Mouse (Mus musculus) neural tube, embryonic 13.5 days (tissue): ENCODE measurements at regions not wholly inside any gene's neighbourhood (a gene's known extent, or its start where the extent isn't known, plus 50 kb on each side); places are given as distances from the start of the nearest gene placed in this dataset.

Experiments
- ATAC-seq: fragments of 200-750 bp; cut with Nextera tagmentation; 2 replicates; pipeline ENCODE4 v1.8.0; 2017; ENCODE audit warnings: low read depth, mild to moderate bottlenecking, moderate TSS enrichment, moderate library complexity
- H3K27ac ChIP-seq: fragments of 300-500 bp; sonication (generic); replicated peaks from 2 replicates; pipeline ENCODE4 v1.5.1; 2015; ENCODE audit warnings: moderate library complexity, mild to moderate bottlenecking, inconsistent platforms
- H3K27me3 ChIP-seq: fragments of 300-500 bp; sonication (generic); 2 replicates; pipeline ENCODE4 v1.6.1; 2015; ENCODE audit warnings: mild to moderate bottlenecking, inconsistent platforms
- H3K36me3 ChIP-seq: fragments of 300-500 bp; sonication (generic); 2 replicates; pipeline ENCODE4 v1.6.1; 2015; ENCODE audit warnings: mild to moderate bottlenecking, inconsistent platforms
- H3K4me1 ChIP-seq: fragments of 300-500 bp; sonication (generic); replicated peaks from 2 replicates; pipeline ENCODE4 v1.6.1; 2015; ENCODE audit warnings: inconsistent platforms
- H3K4me2 ChIP-seq: fragments of 300-500 bp; sonication (generic); 2 replicates; pipeline ENCODE4 v1.6.1; 2015; ENCODE audit warnings: inconsistent platforms, mild to moderate bottlenecking, moderate library complexity
- H3K4me3 ChIP-seq: fragments of 300-500 bp; sonication (generic); 2 replicates; pipeline ENCODE4 v1.5.1; 2015; ENCODE audit warnings: mild to moderate bottlenecking, inconsistent platforms
- H3K9ac ChIP-seq: fragments of 300-500 bp; sonication (generic); 2 replicates; pipeline ENCODE4 v1.6.1; 2015; ENCODE audit warnings: moderate library complexity, mild to moderate bottlenecking, inconsistent platforms
- H3K9me3 ChIP-seq: fragments of 300-500 bp; sonication (generic); 2 replicates; pipeline ENCODE4 v1.6.1; 2016; ENCODE audit warnings: inconsistent platforms
- WGBS: fragments of 180-500 bp; shearing (Covaris S2); methylation state at CpG from one replicate; pipeline ENCODE4 v1.1.7; 2015; 5-methylcytosine and 5-hydroxymethylcytosine counted together

- no peaks in the 10 kb centered on the region for H3K9me3 ChIP-seq
- H3K27ac ChIP-seq = no peak overlapping the region
- H3K4me2 ChIP-seq = no peak overlapping the region
- no peak overlapping the region for H3K9ac ChIP-seq
- 71% methylated on average over 4 of the region's 4 CpGs for WGBS
- 0 out of 2 replicates have a peak, but pooled peaks have one; percentile 55 for ATAC-seq
- H3K27me3 ChIP-seq = no peaks in the 10 kb centered on the region
- no peak overlapping the region for H3K4me3 ChIP-seq
- H3K36me3 ChIP-seq = no peaks in the 10 kb centered on the region
- H3K4me1 ChIP-seq = peaks cover 16% of the 10 kb centered on the region; the same call in 1 of the 2 replicates
Observed at GRCm38 (mm10) chr3:120730225-120730624, 441.3 kb downstream of the Rwdd3 start.

GRCm38 (mm10) chr3:120729671-120730070 is 441.8 kb downstream of the Rwdd3 start:
- WGBS = 46% methylated on average over 5 of the region's 5 CpGs
- H3K4me3 ChIP-seq = no peak overlapping the region
- H3K27ac ChIP-seq = 0 out of 2 replicates have a peak overlapping the region, but pooled peaks have one; percentile 18
- no peaks in the 10 kb centered on the region for H3K27me3 ChIP-seq
- ATAC-seq = 0 out of 2 replicates have a peak, but pooled peaks have one; percentile 54
- H3K36me3 ChIP-seq = no peaks in the 10 kb centered on the region
- no peak overlapping the region for H3K9ac ChIP-seq
- H3K4me2 ChIP-seq = no peak overlapping the region
- peaks cover 16% of the 10 kb centered on the region; the same call in 1 of the 2 replicates for H3K4me1 ChIP-seq
- no peaks in the 10 kb centered on the region for H3K9me3 ChIP-seq

DNA sequence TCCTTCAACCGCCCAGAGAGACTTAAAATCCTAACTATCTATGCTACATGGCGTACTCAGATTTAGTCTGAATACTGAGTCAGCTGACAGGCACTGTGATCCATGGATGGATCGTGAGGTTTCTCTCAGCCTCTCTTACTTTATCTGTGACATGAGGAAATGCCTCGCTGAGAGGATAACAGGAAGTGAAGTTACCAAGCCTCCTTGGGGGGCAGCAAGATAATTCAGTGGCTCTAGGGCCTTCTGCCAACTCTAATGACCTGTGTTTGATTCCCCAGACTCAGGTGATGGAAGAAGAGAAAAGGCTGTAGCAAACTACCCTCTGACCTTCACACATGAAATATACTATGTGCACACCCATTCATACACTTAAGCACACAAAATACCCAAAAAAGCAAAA is 486.3 kb downstream of the Rwdd3 start:
- H3K4me2 ChIP-seq = no peak overlapping the region
- H3K36me3 ChIP-seq = no peaks in the 10 kb centered on the region
- no peaks in the 10 kb centered on the region for H3K27me3 ChIP-seq
- H3K9me3 ChIP-seq = no peaks in the 10 kb centered on the region
- H3K27ac ChIP-seq = no peak overlapping the region
- WGBS = 86% methylated on average over 4 of the region's 4 CpGs
- H3K9ac ChIP-seq = no peak overlapping the region
- no peak for ATAC-seq
- peaks cover 3% of the 10 kb centered on the region; the same call in 1 of the 2 replicates for H3K4me1 ChIP-seq
- H3K4me3 ChIP-seq = no peak overlapping the region

- H3K4me1 ChIP-seq = no peaks in the 10 kb centered on the region
- 76% methylated on average over 2 of the region's 2 CpGs for WGBS
- H3K9me3 ChIP-seq = 0 out of 2 replicates have a peak, but pooled peaks cover 5% of the 10 kb centered on the region
- H3K36me3 ChIP-seq = no peaks in the 10 kb centered on the region
- H3K4me3 ChIP-seq = no peak overlapping the region
- H3K27me3 ChIP-seq = no peaks in the 10 kb centered on the region
- no peak overlapping the region for H3K9ac ChIP-seq
- no peak overlapping the region for H3K27ac ChIP-seq
- no peak overlapping the region for H3K4me2 ChIP-seq
- no peak for ATAC-seq
Observed at GRCm38 (mm10) chr3:120675906-120676305, 495.6 kb downstream of the Rwdd3 start.

- H3K4me1 ChIP-seq = no peaks in the 10 kb centered on the region
- 89% methylated on average over 3 of the region's 3 CpGs for WGBS
- H3K27me3 ChIP-seq = no peaks in the 10 kb centered on the region
- H3K4me3 ChIP-seq = no peak overlapping the region
- no peak overlapping the region for H3K27ac ChIP-seq
- H3K9me3 ChIP-seq = 0 out of 2 replicates have a peak, but pooled peaks cover 5% of the 10 kb centered on the region
- H3K4me2 ChIP-seq = no peak overlapping the region
- no peak for ATAC-seq
- H3K9ac ChIP-seq = no peak overlapping the region
- H3K36me3 ChIP-seq = no peaks in the 10 kb centered on the region
Observed at GRCm38 (mm10) chr3:120668654-120669053, 502.8 kb downstream of the Rwdd3 start.

DNA sequence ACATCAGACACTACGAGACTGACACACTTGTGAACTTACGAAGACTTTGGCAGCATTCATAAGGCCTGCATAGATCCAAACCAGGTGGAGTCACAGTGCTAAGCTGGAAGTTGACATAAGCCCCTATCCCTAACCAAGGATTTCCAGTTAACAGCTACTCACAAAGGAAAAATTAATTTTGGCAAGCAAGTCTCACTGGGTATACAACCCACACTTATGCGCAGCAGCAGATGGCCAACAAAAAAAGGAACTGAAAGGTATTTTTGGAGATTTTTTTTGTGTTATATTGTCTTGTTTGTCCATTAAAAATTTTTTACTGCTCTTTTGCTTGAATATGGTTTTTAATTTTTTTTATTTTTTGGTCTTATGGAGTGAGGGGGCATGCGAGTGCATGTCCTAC is 509.0 kb downstream of the Rwdd3 start:
- no peaks in the 10 kb centered on the region for H3K27me3 ChIP-seq
- 94% methylated on average over 4 of the region's 4 CpGs for WGBS
- no peak overlapping the region for H3K4me3 ChIP-seq
- H3K36me3 ChIP-seq = no peaks in the 10 kb centered on the region
- H3K27ac ChIP-seq = no peak overlapping the region
- no peak overlapping the region for H3K4me2 ChIP-seq
- no peaks in the 10 kb centered on the region for H3K9me3 ChIP-seq
- no peaks in the 10 kb centered on the region for H3K4me1 ChIP-seq
- no peak for ATAC-seq
- no peak overlapping the region for H3K9ac ChIP-seq

DNA sequence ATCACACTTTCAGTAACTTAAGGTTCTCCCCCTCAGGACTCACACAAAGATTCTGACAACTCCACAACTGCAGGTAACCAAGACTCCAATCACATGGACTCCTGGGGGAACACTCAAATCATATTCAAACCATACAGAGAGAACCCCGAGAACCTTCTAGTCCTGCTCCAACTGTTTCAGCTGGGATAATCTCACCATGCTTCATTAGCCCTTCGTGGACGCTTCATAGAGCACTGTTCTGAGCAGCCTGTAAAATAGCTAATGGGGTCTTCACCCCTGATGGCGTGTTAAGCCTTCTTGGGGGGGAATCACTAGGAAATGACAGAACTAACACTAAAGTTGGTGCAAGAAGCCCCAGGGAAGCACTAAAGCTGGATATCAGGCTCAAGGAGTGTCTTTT is 510.7 kb downstream of the Rwdd3 start:
- H3K4me2 ChIP-seq = no peak overlapping the region
- WGBS = 84% methylated on average over 4 of the region's 4 CpGs
- no peaks in the 10 kb centered on the region for H3K9me3 ChIP-seq
- no peak for ATAC-seq
- no peak overlapping the region for H3K27ac ChIP-seq
- no peaks in the 10 kb centered on the region for H3K36me3 ChIP-seq
- H3K9ac ChIP-seq = no peak overlapping the region
- H3K27me3 ChIP-seq = no peaks in the 10 kb centered on the region
- H3K4me3 ChIP-seq = no peak overlapping the region
- H3K4me1 ChIP-seq = no peaks in the 10 kb centered on the region

DNA sequence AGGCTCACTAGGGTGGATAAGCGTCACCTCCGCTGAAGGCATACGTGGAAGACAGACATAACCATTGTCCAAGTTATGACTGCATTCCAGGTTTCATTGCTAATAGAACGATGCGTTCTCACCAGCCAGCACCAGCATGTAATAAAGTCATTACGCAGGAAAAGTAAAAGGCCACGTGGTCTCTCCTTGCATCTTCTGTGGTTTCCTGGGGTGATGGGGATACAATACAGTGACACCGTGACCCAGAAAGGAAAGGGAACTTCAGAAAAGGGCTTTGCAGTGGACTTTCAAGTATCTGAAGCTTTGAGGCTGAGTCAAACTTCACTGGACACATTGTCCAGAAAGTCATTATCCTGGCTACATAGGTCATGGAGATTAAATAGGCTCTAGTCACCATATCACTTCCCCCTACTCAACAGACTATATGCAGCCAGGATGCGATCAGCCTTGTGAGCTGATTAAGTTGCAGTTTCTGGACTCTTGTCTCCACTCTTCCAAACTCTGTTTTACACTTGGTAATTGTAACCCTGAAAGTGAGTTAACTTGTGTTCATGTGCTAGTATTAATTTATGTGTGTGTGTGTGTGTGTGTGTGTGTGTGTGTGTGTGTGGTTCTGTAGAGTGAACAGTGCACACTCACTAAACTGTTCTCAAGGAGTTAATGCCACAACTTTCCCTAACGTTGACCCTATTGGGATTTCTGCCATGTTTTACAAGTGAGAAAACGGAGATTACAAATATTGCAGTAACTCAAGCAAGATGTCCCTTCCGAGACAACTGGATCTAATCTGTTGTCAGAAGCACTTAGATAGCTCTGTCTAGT is 522.2 kb downstream of the Rwdd3 start:
- H3K4me3 ChIP-seq = no peak overlapping the region
- H3K36me3 ChIP-seq = no peaks in the 10 kb centered on the region
- no peak for ATAC-seq
- H3K4me1 ChIP-seq = no peaks in the 10 kb centered on the region
- H3K9me3 ChIP-seq = no peaks in the 10 kb centered on the region
- H3K4me2 ChIP-seq = no peak overlapping the region
- no peak overlapping the region for H3K9ac ChIP-seq
- 76% methylated on average over 12 of the region's 12 CpGs for WGBS
- H3K27me3 ChIP-seq = no peaks in the 10 kb centered on the region
- no peak overlapping the region for H3K27ac ChIP-seq

GRCm38 (mm10) chr3:120648391-120648790 is 523.1 kb downstream of the Rwdd3 start:
- no peaks in the 10 kb centered on the region for H3K9me3 ChIP-seq
- ATAC-seq = no peak
- WGBS = 88% methylated on average over 5 of the region's 5 CpGs
- H3K4me3 ChIP-seq = no peak overlapping the region
- no peak overlapping the region for H3K9ac ChIP-seq
- H3K4me2 ChIP-seq = no peak overlapping the region
- H3K27me3 ChIP-seq = no peaks in the 10 kb centered on the region
- no peak overlapping the region for H3K27ac ChIP-seq
- H3K4me1 ChIP-seq = no peaks in the 10 kb centered on the region
- H3K36me3 ChIP-seq = no peaks in the 10 kb centered on the region

DNA sequence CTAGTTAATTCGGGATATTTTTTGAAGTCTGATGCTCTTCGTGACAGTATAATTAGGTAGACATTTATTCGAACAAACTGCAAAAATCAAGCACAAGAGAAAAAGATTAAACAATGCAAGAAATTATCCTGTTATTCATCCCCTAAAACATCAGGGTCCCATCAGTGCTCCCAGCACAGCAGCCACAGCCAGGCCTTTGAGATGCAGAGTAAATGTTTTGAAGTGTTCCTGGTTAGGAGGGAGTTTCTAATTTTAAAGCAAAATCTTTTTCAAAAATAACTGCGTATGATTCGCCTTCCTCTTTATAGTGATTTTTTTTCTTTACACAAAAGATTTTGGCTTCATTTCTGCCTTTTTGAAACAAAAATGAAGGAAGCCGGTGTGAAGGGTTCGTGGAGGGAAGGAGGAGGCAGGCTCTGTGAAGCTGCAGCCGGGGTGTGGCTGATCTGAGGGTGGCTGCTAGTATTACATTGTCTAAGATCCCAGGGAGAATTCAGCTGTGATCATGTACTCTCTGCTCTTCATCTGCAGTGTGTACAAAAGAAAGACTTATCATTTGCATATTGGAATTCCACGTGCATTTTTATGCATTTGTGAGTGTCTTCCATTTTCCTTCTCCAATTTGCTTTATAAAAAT is 534.7 kb downstream of the Rwdd3 start:
- no peaks in the 10 kb centered on the region for H3K36me3 ChIP-seq
- H3K4me1 ChIP-seq = peaks cover 10% of the 10 kb centered on the region
- no peak for ATAC-seq
- no peak overlapping the region for H3K4me3 ChIP-seq
- H3K9me3 ChIP-seq = no peaks in the 10 kb centered on the region
- no peak overlapping the region for H3K27ac ChIP-seq
- no peak overlapping the region for H3K4me2 ChIP-seq
- 73% methylated on average over 9 of the region's 9 CpGs for WGBS
- H3K9ac ChIP-seq = no peak overlapping the region
- H3K27me3 ChIP-seq = no peaks in the 10 kb centered on the region

GRCm38 (mm10) chr3:120618358-120618757 is 553.1 kb downstream of the Rwdd3 start:
- Histone ChIP-seq H3K4me3 (no peak overlapping the region), H3K36me3 (no peaks in the 10 kb centered on the region), H3K27ac (no peak overlapping the region), H3K9me3 (no peaks in the 10 kb centered on the region), H3K27me3 (no peaks in the 10 kb centered on the region), H3K4me2 (no peak overlapping the region), H3K9ac (no peak overlapping the region), H3K4me1 (no peaks in the 10 kb centered on the region)
- whole genome bisulfite sequencing = 72% methylated on average over 6 of the region's 6 CpGs
- ATAC-seq = no peak

GRCm38 (mm10) chr3:120594226-120594625 is 577.3 kb downstream of the Rwdd3 start:
- WGBS = 87% methylated on average over 1 of the region's 1 CpGs
- no peak overlapping the region for H3K4me3 ChIP-seq
- no peak overlapping the region for H3K27ac ChIP-seq
- ATAC-seq = no peak
- no peaks in the 10 kb centered on the region for H3K27me3 ChIP-seq
- H3K4me2 ChIP-seq = no peak overlapping the region
- H3K9ac ChIP-seq = no peak overlapping the region
- no peaks in the 10 kb centered on the region for H3K36me3 ChIP-seq
- no peaks in the 10 kb centered on the region for H3K4me1 ChIP-seq
- H3K9me3 ChIP-seq = no peaks in the 10 kb centered on the region
